Mouse (Mus musculus): Measurements from ENCODE around the gene Ccdc13.

DNA sequence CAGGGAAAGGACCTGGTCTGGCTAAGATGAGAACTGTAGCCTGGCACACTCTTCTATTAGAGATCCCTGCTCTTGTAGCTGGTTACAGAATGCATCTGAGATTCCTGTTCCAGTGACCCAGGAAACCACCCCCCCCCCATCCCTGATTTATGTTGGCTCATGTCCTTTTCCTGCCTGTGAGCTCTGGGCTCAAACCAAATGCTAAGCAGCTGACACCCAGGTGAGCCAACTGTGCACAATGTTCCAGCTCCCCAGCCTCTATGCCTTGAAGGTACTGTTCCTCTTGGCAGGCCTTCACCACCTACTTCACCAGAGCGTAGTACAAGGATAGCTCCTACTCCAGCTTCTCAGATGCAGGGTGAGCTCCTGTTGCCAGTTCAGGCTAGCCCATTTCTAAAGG is 16.2 kb downstream of the Ccdc13 start:
- TF ChIP-seq CTCF (conservative IDR thresholded peaks at IDR 0.05; ENCODE audit: insufficient read depth, insufficient read length, low read depth, low read length) (no peak), POLR2A (IDR thresholded peaks at IDR 0.05; ENCODE audit: low read depth, low read length) (no peak)

All from kidney, adult 2 months (tissue).